Mouse (Mus musculus): ENCODE results near the gene Nfyb.

The Nfyb gene

GRCm38 (mm10) chr10:82778791-82779549 lies 15.0 kb upstream of the Nfyb start:
- DNase-seq, result no peak

GRCm38 (mm10) chr10:82777886-82778285 lies 13.9 kb upstream of the Nfyb start:
- DNase-seq, result no peak

GRCm38 (mm10) chr10:82777075-82777474 lies 13.1 kb upstream of the Nfyb start:
- DNase-seq, result no peak

GRCm38 (mm10) chr10:82774841-82775240 lies 10.9 kb upstream of the Nfyb start:
- no peak for DNase-seq

GRCm38 (mm10) chr10:82771595-82772170 lies 7.7 kb upstream of the Nfyb start:
- no peak for DNase-seq

GRCm38 (mm10) chr10:82770713-82771112 lies 6.8 kb upstream of the Nfyb start:
- no peak for DNase-seq

- DNase-seq, result no peak
These were observed 5.0 kb upstream of the Nfyb start for GRCm38 (mm10) chr10:82768901-82769300.

- no peak for DNase-seq
These were observed 925 bp downstream of the Nfyb start for GRCm38 (mm10) chr10:82762756-82763681.

- no peak for DNase-seq
These were observed 2.7 kb downstream of the Nfyb start for GRCm38 (mm10) chr10:82761037-82761811.

GRCm38 (mm10) chr10:82759706-82760105 lies 4.2 kb downstream of the Nfyb start:
- DNase-seq, result no peak

- no peak for DNase-seq
These were observed 5.1 kb downstream of the Nfyb start for GRCm38 (mm10) chr10:82758878-82759277.

GRCm38 (mm10) chr10:82758368-82758767 lies 5.6 kb downstream of the Nfyb start:
- no peak for DNase-seq

- DNase-seq, result no peak
These were observed 6.6 kb downstream of the Nfyb start for GRCm38 (mm10) chr10:82757341-82757740.

- no peak for DNase-seq
These were observed 7.5 kb downstream of the Nfyb start for GRCm38 (mm10) chr10:82756466-82756865.

GRCm38 (mm10) chr10:82755213-82755890 lies 8.6 kb downstream of the Nfyb start:
- DNase-seq, result no peak

GRCm38 (mm10) chr10:82754642-82755041 lies 9.3 kb downstream of the Nfyb start:
- no peak for DNase-seq

- DNase-seq, result no peak
These were observed 11.0 kb downstream of the Nfyb start for GRCm38 (mm10) chr10:82752921-82753320.

GRCm38 (mm10) chr10:82750778-82751177 lies 13.2 kb downstream of the Nfyb start:
- DNase-seq, result no peak

- DNase-seq, result no peak
These were observed 16.7 kb downstream of the Nfyb start for GRCm38 (mm10) chr10:82746988-82747850.

GRCm38 (mm10) chr10:82745301-82745700 lies 18.6 kb downstream of the Nfyb start:
- no peak for DNase-seq

GRCm38 (mm10) chr10:82744296-82744695 lies 19.6 kb downstream of the Nfyb start:
- DNase-seq, result no peak
